Mouse (Mus musculus) hindbrain, embryonic 16.5 days (tissue): Measurements from ENCODE around the gene Amer2. TPM values are rescaled to one million over a fixed set of nuclear protein-coding genes. Genes with fewer than 3 reads are reported as not detected.

Source experiments
- ATAC-seq: fragments of 200-750 bp; cut with Nextera tagmentation; 2 replicates; pipeline ENCODE4 v1.8.0; 2017; ENCODE audit warnings: moderate TSS enrichment, moderate library complexity
- H3K27ac ChIP-seq: fragments of 300-500 bp; sonication (generic); 2 replicates; pipeline ENCODE4 v1.5.1; 2014; ENCODE audit warnings: low read depth, mild to moderate bottlenecking, control low read depth, low read length, moderate library complexity
- H3K27me3 ChIP-seq: fragments of 300-500 bp; sonication (generic); replicated peaks from 2 replicates; pipeline ENCODE4 v1.6.1; 2014; ENCODE audit warnings: low read length; ENCODE audit not compliant: control insufficient read depth, insufficient read depth
- H3K36me3 ChIP-seq: fragments of 300-500 bp; sonication (generic); 2 replicates; pipeline ENCODE4 v1.6.1; 2014; ENCODE audit warnings: mild to moderate bottlenecking, low read length, moderate library complexity, mixed read lengths; ENCODE audit not compliant: control insufficient read depth, insufficient read depth
- H3K4me1 ChIP-seq: fragments of 300-500 bp; sonication (generic); 2 replicates; pipeline ENCODE4 v1.6.1; 2014; ENCODE audit warnings: low read depth, low read length; ENCODE audit not compliant: control insufficient read depth, insufficient read depth
- H3K4me2 ChIP-seq: fragments of 300-500 bp; sonication (generic); 2 replicates; pipeline ENCODE4 v1.6.1; 2014; ENCODE audit warnings: mild to moderate bottlenecking, low read length, control low read depth, moderate library complexity
- H3K4me3 ChIP-seq: fragments of 300-500 bp; sonication (generic); 2 replicates; pipeline ENCODE4 v1.5.1; 2014; ENCODE audit warnings: mild to moderate bottlenecking, low read length, control low read depth, moderate library complexity
- H3K9ac ChIP-seq: fragments of 300-500 bp; sonication (generic); 2 replicates; pipeline ENCODE4 v1.6.1; 2014; ENCODE audit warnings: low read depth, mild to moderate bottlenecking, control low read depth, low read length, moderate library complexity
- H3K9me3 ChIP-seq: fragments of 300-500 bp; sonication (generic); 2 replicates; pipeline ENCODE4 v1.6.1; 2014; ENCODE audit warnings: mild to moderate bottlenecking, low read length, moderate library complexity; ENCODE audit not compliant: control insufficient read depth
- WGBS: fragments of 180-500 bp; shearing (Covaris S2); extraction: QIAGEN DNeasy Blood & Tissue Kit; methylation state at CpG from one replicate; pipeline ENCODE4 v1.1.7; 2014; 5-methylcytosine and 5-hydroxymethylcytosine counted together
- polyA plus RNA-seq: library from polyadenylated mRNA; unstranded; fragments of >200 nt; fragmentation: Nextera tagmentation; extraction: Ambion mirVana; gene quantifications from 2 replicates; pipeline ENCODE4 v1.2.1, GENCODE M21; 2015

Amer2 gene
- polyA plus RNA-seq, 1 experiment from 2014 or later = 19.3 TPM

GRCm38 (mm10) chr14:60427896-60428295 lies 54.8 kb downstream of the Amer2 start:
- 44% methylated on average over 3 of the region's 3 CpGs for WGBS

DNA sequence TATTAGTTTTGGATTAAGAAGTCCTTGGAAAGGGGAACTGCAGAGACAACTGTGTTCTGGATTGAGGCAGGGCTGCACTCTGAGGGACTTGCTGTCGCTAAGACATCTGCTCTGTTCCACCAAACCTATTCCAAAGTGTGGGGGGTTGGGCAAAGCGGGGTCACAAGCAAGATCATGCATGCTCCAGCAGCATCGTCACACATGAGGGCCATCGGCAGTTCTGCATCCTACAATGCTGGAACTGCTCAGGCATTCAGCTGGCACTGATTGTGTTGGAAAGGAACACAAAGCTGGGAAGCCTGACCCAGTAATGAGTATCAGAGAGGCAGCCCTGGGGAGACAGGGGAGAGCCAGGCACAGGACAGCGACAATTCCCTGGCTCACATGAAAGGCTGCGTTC lies 56.5 kb downstream of the Amer2 start:
- Histone ChIP-seq H3K9me3 (no peaks in the 10 kb centered on the region), H3K4me3 (no peak overlapping the region), H3K36me3 (no peaks in the 10 kb centered on the region), H3K4me1 (peaks cover 10% of the 10 kb centered on the region), H3K27ac (no peak overlapping the region), H3K4me2 (no peak overlapping the region), H3K27me3 (no peaks in the 10 kb centered on the region), H3K9ac (no peak overlapping the region)
- ATAC-seq = peak; percentile 73
- 16% methylated on average over 6 of the region's 6 CpGs for WGBS

More at GRCm38 (mm10) chr14:60427896-60428295, 54.8 kb downstream of the Amer2 start:
- no peaks in the 10 kb centered on the region for H3K27me3 ChIP-seq
- no peaks in the 10 kb centered on the region for H3K9me3 ChIP-seq
- H3K27ac ChIP-seq = no peak overlapping the region
- H3K4me2 ChIP-seq = no peak overlapping the region
- no peak overlapping the region for H3K4me3 ChIP-seq
- peak; percentile 48; the same call in 1 of the 2 replicates for ATAC-seq
- H3K36me3 ChIP-seq = no peaks in the 10 kb centered on the region
- peaks cover 10% of the 10 kb centered on the region for H3K4me1 ChIP-seq
- H3K9ac ChIP-seq = no peak overlapping the region

GRCm38 (mm10) chr14:60431515-60431914 lies 58.5 kb downstream of the Amer2 start:
- Histone ChIP-seq H3K4me3 (no peak overlapping the region), H3K27me3 (no peaks in the 10 kb centered on the region), H3K9ac (no peak overlapping the region), H3K9me3 (no peaks in the 10 kb centered on the region), H3K4me2 (no peak overlapping the region), H3K4me1 (peaks cover 10% of the 10 kb centered on the region), H3K27ac (no peak overlapping the region), H3K36me3 (no peaks in the 10 kb centered on the region)
- 48% methylated on average over 5 of the region's 5 CpGs for WGBS
- no peak for ATAC-seq

DNA sequence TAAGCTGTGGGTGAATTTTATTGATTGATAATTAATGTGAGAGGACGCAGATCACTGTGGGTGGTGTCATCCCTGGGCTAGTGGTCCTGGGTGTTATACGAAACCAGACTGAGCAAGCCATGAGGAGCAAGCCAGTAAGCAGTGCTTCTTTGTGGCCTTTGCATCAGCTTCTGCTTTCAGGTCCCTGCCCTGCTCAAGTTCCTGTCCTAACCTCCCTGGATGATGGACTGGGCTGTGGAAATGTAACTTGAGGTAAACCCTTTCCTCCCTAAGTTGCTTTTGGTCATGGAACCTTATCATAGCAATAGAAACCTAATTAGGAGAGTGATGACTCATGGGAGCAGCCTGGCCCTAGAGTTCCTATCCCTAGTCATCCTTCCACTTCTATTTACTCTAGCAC lies 59.1 kb downstream of the Amer2 start:
- WGBS = 82% methylated on average over 2 of the region's 2 CpGs
- Histone ChIP-seq H3K9ac (no peak overlapping the region), H3K27ac (no peak overlapping the region), H3K27me3 (no peaks in the 10 kb centered on the region), H3K4me3 (no peak overlapping the region), H3K4me2 (no peak overlapping the region), H3K4me1 (peaks cover 10% of the 10 kb centered on the region), H3K36me3 (no peaks in the 10 kb centered on the region), H3K9me3 (no peaks in the 10 kb centered on the region)
- ATAC-seq = no peak

- Histone ChIP-seq H3K9ac (no peak overlapping the region), H3K36me3 (no peaks in the 10 kb centered on the region), H3K9me3 (no peaks in the 10 kb centered on the region), H3K4me2 (no peak overlapping the region), H3K27ac (no peak overlapping the region), H3K4me1 (no peaks in the 10 kb centered on the region), H3K27me3 (no peaks in the 10 kb centered on the region), H3K4me3 (no peak overlapping the region)
- WGBS = 80% methylated on average over 4 of the region's 4 CpGs
- ATAC-seq = no peak
Measured at GRCm38 (mm10) chr14:60435515-60435914, 62.5 kb downstream of the Amer2 start.

DNA sequence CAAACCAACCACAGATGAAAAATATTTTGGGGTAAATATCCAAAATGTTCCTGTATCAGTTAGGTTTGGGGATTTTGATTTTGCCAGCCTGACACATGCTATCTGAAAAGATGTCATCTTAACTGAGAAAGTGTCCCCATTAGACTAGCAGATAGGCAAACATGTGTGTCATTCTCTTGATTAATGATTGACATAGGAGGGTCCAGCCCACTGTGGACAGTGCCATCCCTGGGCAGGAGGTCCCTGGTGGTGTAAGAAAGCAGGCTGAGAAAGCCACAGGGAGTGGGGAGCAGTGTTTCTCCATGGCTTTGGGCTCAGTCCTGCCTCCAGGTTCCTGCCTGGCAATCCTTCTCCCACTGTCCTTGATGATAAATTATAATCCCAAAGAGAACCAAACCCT lies 63.3 kb downstream of the Amer2 start:
- Histone ChIP-seq H3K9ac (no peak overlapping the region), H3K9me3 (no peaks in the 10 kb centered on the region), H3K36me3 (no peaks in the 10 kb centered on the region), H3K4me1 (no peaks in the 10 kb centered on the region), H3K27ac (no peak overlapping the region), H3K4me3 (no peak overlapping the region), H3K27me3 (no peaks in the 10 kb centered on the region), H3K4me2 (no peak overlapping the region)
- ATAC-seq = no peak

Other genes with a start within 250 kb of the Amer2 start
- 44.2 and 45.6 TPM in 2 replicates for gene Atp8a2, start 176.1 kb upstream of the Amer2 start, polyA plus RNA-seq
- gene Nupl1, start 121.8 kb upstream of the Amer2 start, polyA plus RNA-seq = 0.11 and 0.16 TPM in 2 replicates
- 42.7 and 51.2 TPM in 2 replicates for gene Gm49336, start 121.8 kb upstream of the Amer2 start, polyA plus RNA-seq
- gene Mtmr6, start 108.0 kb upstream of the Amer2 start, polyA plus RNA-seq = 55.5 and 62.0 TPM in 2 replicates